Mouse (Mus musculus) c-Kit-positive CD71-positive TER-119-negative erythroid progenitor cells, embryonic 14.5 days (primary cell): ENCODE data around the gene Ppp1r21.

Experiments
- DNase-seq: peaks from one replicate; pipeline ENCODE4 v3.0.0-alpha.2; 2013; ENCODE audit warnings: low read depth

Gene Ppp1r21

GRCm38 (mm10) chr17:88529519-88530235 is at the start of gene Ppp1r21:
Ppp1r21 (plus strand) TSS chr17:88530118.
- DNase-seq = peak; percentile 76

DNA sequence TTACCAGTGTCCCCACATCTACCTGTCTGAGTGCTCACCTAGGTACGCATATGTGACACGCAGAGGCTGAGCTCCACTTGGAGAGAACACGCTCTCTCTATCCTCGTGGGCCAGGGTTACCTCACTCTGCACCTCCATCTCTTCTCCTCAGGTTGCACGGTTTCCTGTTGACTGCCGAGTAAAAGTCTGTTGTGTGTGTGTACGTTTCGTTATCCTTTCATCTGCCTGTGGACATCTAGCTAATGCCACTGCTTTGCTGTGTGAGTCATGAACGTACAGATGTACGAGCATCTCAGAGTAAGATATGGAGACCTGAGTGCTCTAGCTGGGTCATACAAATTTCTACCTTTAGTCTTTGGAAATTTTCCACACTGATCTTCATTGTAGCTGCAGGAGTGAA is 49.5 kb upstream of the Ppp1r21 start:
- DNase-seq = no peak

DNA sequence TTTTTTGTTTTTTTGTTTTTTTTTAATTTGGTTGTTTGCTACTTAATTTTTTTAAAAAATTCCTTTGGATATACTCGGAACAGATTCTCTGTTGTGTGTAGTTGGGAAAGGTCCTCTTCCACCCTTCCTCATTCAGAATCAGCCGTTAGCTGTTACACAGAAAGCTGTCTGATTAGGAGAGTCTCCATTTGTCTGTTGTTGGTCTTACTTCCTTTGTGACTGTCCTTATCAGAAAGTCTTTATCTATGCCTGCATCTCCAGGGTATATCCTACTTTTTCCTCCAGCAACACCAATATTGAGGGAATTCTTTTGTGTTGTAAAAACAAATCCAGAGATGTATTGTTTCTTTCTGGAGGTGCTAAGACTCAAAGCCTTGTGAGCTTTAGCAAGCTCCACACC is 48.9 kb upstream of the Ppp1r21 start:
- no peak for DNase-seq

GRCm38 (mm10) chr17:88481587-88481986 is 48.3 kb upstream of the Ppp1r21 start:
- no peak for DNase-seq

DNA sequence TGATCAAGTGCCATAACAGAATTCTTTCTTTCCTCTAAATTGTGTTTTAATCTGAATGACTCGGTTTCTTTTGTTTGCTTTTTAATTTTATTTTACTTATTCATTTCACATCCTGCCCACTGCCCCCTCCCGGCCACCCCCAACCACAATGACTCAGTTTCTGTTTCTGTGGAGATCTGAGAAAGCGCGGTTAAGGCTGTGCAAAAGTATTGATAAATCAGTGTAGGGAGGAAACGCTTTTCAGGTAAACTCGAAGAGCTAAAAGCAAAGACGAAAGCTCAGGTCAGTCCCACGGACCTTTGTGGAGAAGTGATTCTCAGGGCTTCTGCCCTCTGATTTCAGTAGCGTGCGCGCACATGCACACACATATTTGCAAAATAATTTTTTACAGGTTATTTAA is 45.4 kb upstream of the Ppp1r21 start:
- no peak for DNase-seq

GRCm38 (mm10) chr17:88484951-88485350 is 45.0 kb upstream of the Ppp1r21 start:
- no peak for DNase-seq

GRCm38 (mm10) chr17:88490546-88490945 is 39.4 kb upstream of the Ppp1r21 start:
- DNase-seq = no peak

- no peak for DNase-seq
Observed at GRCm38 (mm10) chr17:88491366-88492106, 38.4 kb upstream of the Ppp1r21 start.

- no peak for DNase-seq
Observed at GRCm38 (mm10) chr17:88492107-88492460, 37.8 kb upstream of the Ppp1r21 start.

DNA sequence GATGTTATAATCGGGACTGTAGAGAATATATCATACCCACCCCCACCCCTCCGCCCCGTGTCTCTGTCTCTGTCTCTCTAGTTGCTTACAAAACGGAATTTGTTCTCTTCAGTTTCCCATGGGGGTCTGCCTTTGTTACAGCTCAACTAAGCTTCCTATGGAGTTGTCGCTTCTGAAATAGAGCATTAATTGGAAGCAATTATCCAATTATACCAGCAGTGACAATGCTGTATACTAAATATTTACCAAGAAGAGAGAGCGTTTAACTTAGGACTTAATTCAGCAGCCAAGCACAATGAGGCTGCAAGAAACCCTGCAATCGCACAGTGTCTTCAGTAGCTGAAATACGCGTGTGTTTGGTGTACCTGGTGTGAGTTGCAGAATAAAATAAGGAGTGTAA is 36.4 kb upstream of the Ppp1r21 start:
- DNase-seq = no peak

DNA sequence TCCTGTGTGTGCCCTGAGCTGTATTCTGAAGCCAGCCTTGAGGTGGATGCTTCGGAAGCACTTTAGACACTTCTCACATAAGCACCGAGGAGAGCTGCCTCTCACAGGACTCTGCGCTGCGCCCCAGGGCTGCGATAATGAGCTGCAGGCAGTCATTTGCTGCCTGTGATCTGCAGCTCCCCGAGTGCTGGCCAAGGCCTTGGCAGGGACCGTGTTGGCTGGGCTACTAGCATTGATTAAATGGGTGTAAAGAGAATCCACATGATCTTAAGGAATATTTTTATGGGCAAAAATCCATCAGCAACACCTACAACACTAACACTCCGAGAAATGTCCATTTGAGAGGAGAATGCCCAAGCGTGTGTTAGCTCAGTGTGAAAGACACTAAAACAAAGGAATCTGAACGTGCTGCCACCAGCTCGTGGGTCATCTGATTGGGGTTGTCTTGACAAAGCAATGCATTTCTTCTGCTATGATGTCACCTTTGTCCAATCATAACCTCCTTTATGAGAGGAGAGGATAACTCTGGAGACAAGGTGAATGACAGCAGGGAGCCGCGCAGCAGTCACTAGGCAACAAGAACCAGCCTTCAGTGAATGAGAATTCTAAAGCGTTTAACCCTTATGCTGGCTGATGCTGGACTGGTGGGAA is 35.7 kb upstream of the Ppp1r21 start:
- DNase-seq = no peak

- DNase-seq = no peak
Observed at GRCm38 (mm10) chr17:88494772-88495132, 35.2 kb upstream of the Ppp1r21 start.

- no peak for DNase-seq
Observed at GRCm38 (mm10) chr17:88498090-88498682, 31.7 kb upstream of the Ppp1r21 start.

DNA sequence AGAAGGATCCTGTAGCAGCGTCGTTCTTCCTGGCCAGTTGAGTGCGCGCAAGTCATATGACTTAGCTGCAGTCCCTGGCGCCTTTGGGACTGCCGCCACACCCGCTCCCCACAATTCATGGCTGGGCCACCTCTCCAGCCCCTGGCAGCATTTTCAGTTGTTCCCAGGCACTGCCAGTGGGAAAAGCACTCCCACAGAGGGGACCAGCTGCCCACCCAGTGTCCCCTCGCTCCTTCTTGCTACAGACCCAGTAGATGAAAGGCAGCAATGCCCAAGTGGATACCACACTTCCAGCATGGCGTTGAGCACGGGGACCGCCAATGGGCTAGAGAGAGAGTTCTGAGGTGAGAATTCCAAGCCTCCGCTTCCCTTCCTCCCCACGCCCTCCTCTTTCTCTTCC is 25.9 kb upstream of the Ppp1r21 start:
- no peak for DNase-seq

DNA sequence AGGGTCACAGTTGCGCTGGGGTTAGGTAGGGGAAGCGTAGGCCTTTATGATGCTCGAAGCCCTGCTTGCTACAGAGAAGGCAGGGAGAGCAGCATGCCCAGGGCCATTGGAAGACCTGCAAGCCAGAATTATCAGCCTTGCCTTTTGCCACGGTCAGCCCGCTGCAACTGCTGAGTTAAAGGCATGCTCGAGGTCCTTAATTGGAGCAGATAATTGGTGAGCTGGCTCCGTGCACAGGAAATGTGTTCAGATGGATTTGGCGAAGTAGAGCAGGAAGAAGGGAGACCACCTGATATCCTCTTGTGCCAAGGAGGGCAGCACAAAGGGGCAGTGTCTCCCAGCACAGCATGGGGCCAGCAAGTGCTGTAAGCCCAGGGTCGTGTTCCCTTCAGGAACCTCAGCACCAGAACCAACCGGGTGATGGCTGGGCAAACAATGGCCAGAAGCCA is 24.6 kb upstream of the Ppp1r21 start:
- DNase-seq = no peak

DNA sequence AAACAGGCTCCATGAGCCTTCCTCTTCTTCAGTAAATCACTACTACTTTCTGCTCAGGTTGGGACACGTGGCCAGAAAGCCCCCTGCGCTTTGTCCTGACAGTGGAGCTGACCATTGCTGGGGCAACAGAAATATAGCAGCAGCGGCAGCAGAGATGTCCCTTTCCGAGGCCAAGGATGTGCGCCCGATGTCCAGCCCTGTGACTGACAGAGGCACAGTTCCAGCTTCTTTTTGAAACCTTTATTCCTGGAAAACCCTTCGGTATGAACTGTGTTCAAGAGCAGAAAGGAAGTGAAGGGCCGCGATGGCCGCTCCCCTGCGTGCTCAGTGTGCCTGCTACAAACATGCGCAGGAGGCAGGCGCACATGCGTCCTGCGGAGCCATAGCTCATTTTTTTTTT is 24.0 kb upstream of the Ppp1r21 start:
- no peak for DNase-seq

DNA sequence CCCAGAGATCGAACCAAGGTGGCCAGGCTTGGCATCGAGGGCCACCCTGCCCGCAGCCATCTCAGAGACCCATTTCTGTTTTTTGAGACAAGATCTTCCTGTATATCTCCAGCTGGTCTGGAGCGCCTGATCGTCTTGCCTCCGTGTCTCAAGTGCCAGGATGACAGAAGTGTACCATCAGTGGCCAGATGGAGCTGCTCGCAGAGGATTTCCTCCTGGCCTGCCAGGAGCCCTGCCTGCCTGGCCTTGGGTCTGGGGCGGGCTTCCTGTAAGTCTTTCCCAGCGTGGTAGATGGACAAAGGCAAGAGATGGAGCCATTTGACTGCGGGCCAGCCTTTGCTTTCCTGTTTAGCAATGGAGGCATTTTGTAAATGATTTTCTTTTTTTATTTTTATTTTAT is 22.5 kb upstream of the Ppp1r21 start:
- no peak for DNase-seq

- no peak for DNase-seq
Observed at GRCm38 (mm10) chr17:88508846-88509508, 20.9 kb upstream of the Ppp1r21 start.

- DNase-seq = no peak
Observed at GRCm38 (mm10) chr17:88509999-88510398, 19.9 kb upstream of the Ppp1r21 start.

DNA sequence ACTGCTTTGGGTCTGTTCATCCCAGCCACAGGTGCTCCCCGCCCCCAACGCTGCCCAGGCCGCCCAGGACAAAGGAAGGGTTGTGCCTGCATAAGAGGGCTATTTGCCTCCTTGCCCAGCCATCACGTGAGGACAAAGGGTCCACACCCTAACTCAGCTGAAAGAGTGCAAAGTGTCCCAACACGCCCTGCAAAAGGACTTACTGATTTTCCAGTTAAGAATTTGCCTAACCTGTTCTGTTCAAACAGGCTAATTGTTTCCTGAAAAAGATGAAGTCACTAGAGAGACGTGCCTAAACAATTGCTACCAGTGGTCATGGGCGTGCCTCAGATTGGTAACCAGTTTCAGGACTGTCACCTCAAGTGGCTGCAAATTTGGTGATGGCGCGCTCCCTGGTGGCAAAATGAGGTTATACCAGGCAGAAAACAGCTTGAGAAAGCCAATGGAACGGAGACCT is 18.8 kb upstream of the Ppp1r21 start:
- peak; percentile 74 for DNase-seq

- DNase-seq = no peak
Observed at GRCm38 (mm10) chr17:88516477-88516876, 13.4 kb upstream of the Ppp1r21 start.

- DNase-seq = no peak
Observed at GRCm38 (mm10) chr17:88527781-88528180, 2.1 kb upstream of the Ppp1r21 start.
